Mouse (Mus musculus): Measurements from ENCODE around the gene Arhgap5. TPM values are rescaled to one million over a fixed set of nuclear protein-coding genes. Genes with fewer than 3 reads are reported as not detected.

Arhgap5 gene
- polyA plus RNA-seq, 1 experiment from 2014 or later: 35.3 TPM

DNA sequence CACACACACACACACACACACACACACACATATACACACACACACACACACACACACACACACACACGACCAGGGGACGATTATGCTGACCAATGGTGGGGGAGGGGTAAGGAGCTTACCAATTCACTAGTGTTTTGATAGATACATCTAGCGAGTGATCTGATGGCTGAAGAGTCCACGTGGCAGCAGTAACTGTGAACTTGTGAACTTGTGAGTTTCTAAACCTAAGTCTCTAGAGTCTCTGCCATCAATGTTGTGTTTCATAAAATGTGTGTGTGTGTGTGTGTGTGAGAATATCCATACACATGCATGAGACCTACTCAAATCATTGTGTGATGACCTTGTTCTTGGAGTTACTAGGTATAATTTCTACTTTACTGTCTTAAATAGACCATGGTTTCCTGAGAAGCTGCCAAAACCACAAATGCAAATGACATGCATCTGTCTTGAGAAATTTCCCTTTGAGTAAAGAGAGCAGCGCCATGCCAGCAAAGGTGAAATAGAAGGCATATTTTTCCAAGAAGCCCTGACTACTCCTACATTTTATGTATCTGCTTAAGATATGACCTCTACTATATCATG is 21.7 kb upstream of the Arhgap5 start:
- Histone ChIP-seq H3K4me3 (ENCODE audit: low read length) (no peak overlapping the region), H3K4me2 (ENCODE audit: low read length) (no peak overlapping the region), H3K4me1 (ENCODE audit: control insufficient read depth, insufficient read depth, low read depth, low read length) (no peaks in the 10 kb centered on the region), H3K36me3 (ENCODE audit: control insufficient read depth, insufficient read depth, low read length) (no peaks in the 10 kb centered on the region), H3K27me3 (replicated peaks; ENCODE audit: control insufficient read depth, insufficient read depth, low read length) (no peaks in the 10 kb centered on the region), H3K9ac (ENCODE audit: low read depth, low read length) (no peak overlapping the region), H3K9me3 (ENCODE audit: control insufficient read depth, low read length) (no peaks in the 10 kb centered on the region), H3K27ac (ENCODE audit: low read depth, low read length) (no peak overlapping the region)
- 86% methylated on average over 5 of the region's 5 CpGs for WGBS
- ATAC-seq: no peak

DNA sequence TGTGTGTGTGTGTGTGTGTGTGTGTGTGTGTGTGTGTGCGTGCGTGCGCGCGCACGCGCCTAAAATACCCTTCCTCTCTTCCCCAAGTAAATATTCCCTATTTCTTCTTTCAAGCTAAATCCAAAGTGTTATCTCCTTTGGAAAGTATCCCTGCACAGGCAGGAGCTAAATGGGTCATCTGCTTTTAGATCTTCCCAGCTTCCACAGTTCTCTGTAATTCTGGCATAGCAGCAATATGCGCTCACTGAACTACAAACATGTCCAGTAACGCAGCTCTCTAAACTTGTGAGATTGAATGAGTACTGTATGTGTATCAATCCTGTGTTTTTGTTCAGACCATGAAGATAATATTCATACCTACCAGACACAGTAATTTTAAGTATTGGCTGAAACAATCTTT is 20.6 kb upstream of the Arhgap5 start:
- H3K4me2 ChIP-seq (ENCODE audit: low read length): no peak overlapping the region
- WGBS: 96% methylated on average over 9 of the region's 9 CpGs
- no peak for ATAC-seq
- no peaks in the 10 kb centered on the region for H3K27me3 ChIP-seq (replicated peaks; ENCODE audit: control insufficient read depth, insufficient read depth, low read length)
- no peak overlapping the region for H3K4me3 ChIP-seq (ENCODE audit: low read length)
- H3K36me3 ChIP-seq (ENCODE audit: control insufficient read depth, insufficient read depth, low read length): no peaks in the 10 kb centered on the region
- peaks cover under 1% of the 10 kb centered on the region; the same call in 1 of the 2 replicates for H3K4me1 ChIP-seq (ENCODE audit: control insufficient read depth, insufficient read depth, low read depth, low read length)
- no peak overlapping the region for H3K27ac ChIP-seq (ENCODE audit: low read depth, low read length)
- H3K9ac ChIP-seq (ENCODE audit: low read depth, low read length): no peak overlapping the region
- no peaks in the 10 kb centered on the region for H3K9me3 ChIP-seq (ENCODE audit: control insufficient read depth, low read length)

GRCm38 (mm10) chr12:52488266-52488975 is 15.4 kb upstream of the Arhgap5 start:
- Histone ChIP-seq H3K36me3 (ENCODE audit: control insufficient read depth, insufficient read depth, low read length) (no peaks in the 10 kb centered on the region), H3K27me3 (replicated peaks; ENCODE audit: control insufficient read depth, insufficient read depth, low read length) (no peaks in the 10 kb centered on the region), H3K4me2 (ENCODE audit: low read length) (peak overlapping the region; percentile 36), H3K9me3 (ENCODE audit: control insufficient read depth, low read length) (no peaks in the 10 kb centered on the region), H3K9ac (ENCODE audit: low read depth, low read length) (no peak overlapping the region; the same call in 1 of the 2 replicates), H3K4me3 (ENCODE audit: low read length) (no peak overlapping the region), H3K27ac (ENCODE audit: low read depth, low read length) (no peak overlapping the region), H3K4me1 (ENCODE audit: control insufficient read depth, insufficient read depth, low read depth, low read length) (peaks cover 5% of the 10 kb centered on the region; the same call in 1 of the 2 replicates)
- whole genome bisulfite sequencing: 19% methylated on average over 15 of the region's 15 CpGs
- peak; percentile 52; the same call in 1 of the 2 replicates for ATAC-seq

- no peaks in the 10 kb centered on the region for H3K36me3 ChIP-seq (ENCODE audit: control insufficient read depth, insufficient read depth, low read length)
- H3K4me2 ChIP-seq (ENCODE audit: low read length): no peak overlapping the region
- no peak overlapping the region for H3K4me3 ChIP-seq (ENCODE audit: low read length)
- H3K4me1 ChIP-seq (ENCODE audit: control insufficient read depth, insufficient read depth, low read depth, low read length): peaks cover 4% of the 10 kb centered on the region; the same call in 1 of the 2 replicates
- WGBS: 63% methylated on average over 6 of the region's 6 CpGs
- H3K27ac ChIP-seq (ENCODE audit: low read depth, low read length): no peak overlapping the region
- no peaks in the 10 kb centered on the region for H3K27me3 ChIP-seq (replicated peaks; ENCODE audit: control insufficient read depth, insufficient read depth, low read length)
- H3K9me3 ChIP-seq (ENCODE audit: control insufficient read depth, low read length): no peaks in the 10 kb centered on the region
- no peak for ATAC-seq
- H3K9ac ChIP-seq (ENCODE audit: low read depth, low read length): no peak overlapping the region
Measured at GRCm38 (mm10) chr12:52493281-52493681, 10.5 kb upstream of the Arhgap5 start.

- WGBS: 94% methylated on average over 3 of the region's 3 CpGs
- Histone ChIP-seq H3K4me1 (ENCODE audit: control insufficient read depth, insufficient read depth, low read depth, low read length) (no peaks in the 10 kb centered on the region), H3K4me3 (ENCODE audit: low read length) (no peak overlapping the region)
Measured at GRCm38 (mm10) chr12:52497209-52497608, 6.6 kb upstream of the Arhgap5 start.

GRCm38 (mm10) chr12:52500915-52501833 is 2.6 kb upstream of the Arhgap5 start:
- Histone ChIP-seq H3K36me3 (ENCODE audit: control insufficient read depth, insufficient read depth, low read length) (no peaks in the 10 kb centered on the region), H3K9ac (ENCODE audit: low read depth, low read length) (no peak overlapping the region), H3K4me2 (ENCODE audit: low read length) (no peak overlapping the region), H3K4me3 (ENCODE audit: low read length) (no peak overlapping the region), H3K27ac (ENCODE audit: low read depth, low read length) (no peak overlapping the region), H3K9me3 (ENCODE audit: control insufficient read depth, low read length) (no peaks in the 10 kb centered on the region), H3K27me3 (replicated peaks; ENCODE audit: control insufficient read depth, insufficient read depth, low read length) (no peaks in the 10 kb centered on the region), H3K4me1 (ENCODE audit: control insufficient read depth, insufficient read depth, low read depth, low read length) (peaks cover 3% of the 10 kb centered on the region; the same call in 1 of the 2 replicates)
- 78% methylated on average over 8 of the region's 8 CpGs for WGBS
- no peak for ATAC-seq

More at GRCm38 (mm10) chr12:52497209-52497608, 6.6 kb upstream of the Arhgap5 start:
- Histone ChIP-seq H3K9ac (ENCODE audit: low read depth, low read length) (no peak overlapping the region), H3K27me3 (replicated peaks; ENCODE audit: control insufficient read depth, insufficient read depth, low read length) (no peaks in the 10 kb centered on the region), H3K9me3 (ENCODE audit: control insufficient read depth, low read length) (no peaks in the 10 kb centered on the region), H3K27ac (ENCODE audit: low read depth, low read length) (no peak overlapping the region), H3K36me3 (ENCODE audit: control insufficient read depth, insufficient read depth, low read length) (no peaks in the 10 kb centered on the region), H3K4me2 (ENCODE audit: low read length) (no peak overlapping the region)
- no peak for ATAC-seq

GRCm38 (mm10) chr12:52502161-52502560 is 1.6 kb upstream of the Arhgap5 start:
- no peak overlapping the region for H3K9ac ChIP-seq (ENCODE audit: low read depth, low read length)
- ATAC-seq: no peak
- no peak overlapping the region for H3K27ac ChIP-seq (ENCODE audit: low read depth, low read length)

DNA sequence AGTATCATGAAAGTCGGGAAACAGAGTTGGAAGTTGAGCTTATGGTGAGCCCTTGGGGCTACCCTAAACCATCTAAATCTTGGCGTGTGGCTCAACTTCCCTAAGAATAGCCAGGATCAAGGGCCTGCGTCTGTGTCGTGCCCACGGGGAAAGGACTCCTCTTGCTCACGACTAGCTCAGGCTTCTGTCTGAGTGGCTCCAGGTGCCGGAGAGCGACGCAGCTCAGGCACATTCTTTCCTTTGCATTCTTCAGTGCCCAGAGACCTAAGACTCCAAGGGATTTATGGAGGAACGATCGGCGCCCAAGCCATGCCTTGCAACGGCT is 679 bp upstream of the Arhgap5 start:
- Histone ChIP-seq H3K9ac (ENCODE audit: low read depth, low read length) (peak overlapping the region; percentile 69), H3K27me3 (replicated peaks; ENCODE audit: control insufficient read depth, insufficient read depth, low read length) (no peaks in the 10 kb centered on the region), H3K36me3 (ENCODE audit: control insufficient read depth, insufficient read depth, low read length) (no peaks in the 10 kb centered on the region), H3K27ac (ENCODE audit: low read depth, low read length) (peak overlapping the region; percentile 100), H3K4me1 (ENCODE audit: control insufficient read depth, insufficient read depth, low read depth, low read length) (peaks cover 3% of the 10 kb centered on the region; the same call in 1 of the 2 replicates), H3K4me2 (ENCODE audit: low read length) (peak overlapping the region; percentile 87), H3K4me3 (ENCODE audit: low read length) (peak overlapping the region; percentile 99), H3K9me3 (ENCODE audit: control insufficient read depth, low read length) (no peaks in the 10 kb centered on the region)
- peak; percentile 55; the same call in 1 of the 2 replicates for ATAC-seq
- under 1% methylated on average over 13 of the region's 13 CpGs for WGBS

More at GRCm38 (mm10) chr12:52502161-52502560, 1.6 kb upstream of the Arhgap5 start:
- H3K9me3 ChIP-seq (ENCODE audit: control insufficient read depth, low read length): no peaks in the 10 kb centered on the region
- H3K36me3 ChIP-seq (ENCODE audit: control insufficient read depth, insufficient read depth, low read length): no peaks in the 10 kb centered on the region
- H3K27me3 ChIP-seq (replicated peaks; ENCODE audit: control insufficient read depth, insufficient read depth, low read length): no peaks in the 10 kb centered on the region
- WGBS: 72% methylated on average over 3 of the region's 3 CpGs
- H3K4me2 ChIP-seq (ENCODE audit: low read length): no peak overlapping the region
- no peak overlapping the region for H3K4me3 ChIP-seq (ENCODE audit: low read length)
- H3K4me1 ChIP-seq (ENCODE audit: control insufficient read depth, insufficient read depth, low read depth, low read length): peaks cover 3% of the 10 kb centered on the region; the same call in 1 of the 2 replicates

Data from hindbrain, embryonic 16.5 days (tissue).